Mouse (Mus musculus): ENCODE measurements around the gene Speg.

The Speg gene

GRCm38 (mm10) chr1:75374950-75375936 lies at the start of gene Speg:
TSS of gene Speg (plus strand) at chr1:75375297.
- no peak for DNase-seq (ENCODE audit: inconsistent age in 2 of 2, low spot score in 1 of 2)

- DNase-seq (ENCODE audit: inconsistent age in 2 of 2, low spot score in 1 of 2): no peak
These were observed 47.6 kb upstream of the Speg start for GRCm38 (mm10) chr1:75327461-75327860.

- DNase-seq (ENCODE audit: inconsistent age in 2 of 2, low spot score in 1 of 2): no peak
These were observed 43.8 kb upstream of the Speg start for GRCm38 (mm10) chr1:75331271-75331670.

GRCm38 (mm10) chr1:75336461-75336860 lies 38.6 kb upstream of the Speg start:
- no peak for DNase-seq (ENCODE audit: inconsistent age in 2 of 2, low spot score in 1 of 2)

- DNase-seq (ENCODE audit: inconsistent age in 2 of 2, low spot score in 1 of 2): no peak
These were observed 38.0 kb upstream of the Speg start for GRCm38 (mm10) chr1:75337097-75337496.

GRCm38 (mm10) chr1:75338091-75338694 lies 36.9 kb upstream of the Speg start:
- peak in 1 of 2 experiments; percentile 33 for DNase-seq (ENCODE audit: inconsistent age in 2 of 2, low spot score in 1 of 2)

- no peak for DNase-seq (ENCODE audit: inconsistent age in 2 of 2, low spot score in 1 of 2)
These were observed 35.8 kb upstream of the Speg start for GRCm38 (mm10) chr1:75339337-75339736.

GRCm38 (mm10) chr1:75340519-75340918 lies 34.6 kb upstream of the Speg start:
- DNase-seq (ENCODE audit: inconsistent age in 2 of 2, low spot score in 1 of 2): no peak

- DNase-seq (ENCODE audit: inconsistent age in 2 of 2, low spot score in 1 of 2): peak; percentile 56 to 88
These were observed 32.2 kb upstream of the Speg start for GRCm38 (mm10) chr1:75342874-75343416.

GRCm38 (mm10) chr1:75344291-75345035 lies 30.6 kb upstream of the Speg start:
- peak in 1 of 2 experiments; percentile 33 for DNase-seq (ENCODE audit: inconsistent age in 2 of 2, low spot score in 1 of 2)

- DNase-seq (ENCODE audit: inconsistent age in 2 of 2, low spot score in 1 of 2): peak in 1 of 2 experiments; percentile 17
These were observed 29.8 kb upstream of the Speg start for GRCm38 (mm10) chr1:75345036-75345935.

- DNase-seq (ENCODE audit: inconsistent age in 2 of 2, low spot score in 1 of 2): peak; percentile 53 to 66
These were observed 27.8 kb upstream of the Speg start for GRCm38 (mm10) chr1:75347279-75347678.

GRCm38 (mm10) chr1:75349275-75349674 lies 25.8 kb upstream of the Speg start:
- no peak for DNase-seq (ENCODE audit: inconsistent age in 2 of 2, low spot score in 1 of 2)

- peak in 1 of 2 experiments; percentile 87 for DNase-seq (ENCODE audit: inconsistent age in 2 of 2, low spot score in 1 of 2)
These were observed 17.8 kb upstream of the Speg start for GRCm38 (mm10) chr1:75357261-75357660.

GRCm38 (mm10) chr1:75358009-75358408 lies 17.1 kb upstream of the Speg start:
- no peak for DNase-seq (ENCODE audit: inconsistent age in 2 of 2, low spot score in 1 of 2)

- no peak for DNase-seq (ENCODE audit: inconsistent age in 2 of 2, low spot score in 1 of 2)
These were observed 15.8 kb upstream of the Speg start for GRCm38 (mm10) chr1:75359346-75359745.

- peak; percentile 34 to 55 for DNase-seq (ENCODE audit: inconsistent age in 2 of 2, low spot score in 1 of 2)
These were observed 14.7 kb upstream of the Speg start, which contains the start of gene Des for GRCm38 (mm10) chr1:75360112-75361031. TSS of gene Des (plus strand) at chr1:75360329.

GRCm38 (mm10) chr1:75361123-75361522 lies 14.0 kb upstream of the Speg start:
- DNase-seq (ENCODE audit: inconsistent age in 2 of 2, low spot score in 1 of 2): no peak

- DNase-seq (ENCODE audit: inconsistent age in 2 of 2, low spot score in 1 of 2): no peak
These were observed 13.3 kb upstream of the Speg start for GRCm38 (mm10) chr1:75361750-75362149.
